Mouse (Mus musculus) neutrophil, adult 5-6 weeks (primary cell): Measurements from ENCODE around the gene Cel. TPM values are rescaled to one million over a fixed set of nuclear protein-coding genes. Genes with fewer than 3 reads are reported as not detected.
A peak's percentile ranks its signal among the peaks of the same experiment; 100 is the strongest.

ENCODE experiments used
- ATAC-seq: fragments of 151-379, 151-347 bp; 2 replicates; pipeline ENCODE4 v1.8.0; 2017; ENCODE audit warnings: mild to moderate bottlenecking, moderate TSS enrichment; ENCODE audit not compliant: insufficient number of reproducible peaks, poor library complexity, low FRiP score, severe bottlenecking; ENCODE audit errors: extremely low read depth
- total RNA-seq: library from RNA; stranded (forward); fragments of 200-1000 nt; gene quantifications from 2 replicates; pipeline ENCODE4 v1.2.3, GENCODE M21; 2017

Gene Cel
- total RNA-seq, 1 experiment from 2014 or later = not detected

- no peak for ATAC-seq
These were observed 22.5 kb downstream of the Cel start for GRCm38 (mm10) chr2:28540587-28541227.

- peak; percentile 88 for ATAC-seq
These were observed 23.3 kb downstream of the Cel start for GRCm38 (mm10) chr2:28539949-28540348.

- ATAC-seq = no peak
These were observed 24.0 kb downstream of the Cel start for GRCm38 (mm10) chr2:28539206-28539605.

- ATAC-seq = no peak
These were observed 24.4 kb downstream of the Cel start for GRCm38 (mm10) chr2:28538817-28539128.

- ATAC-seq = peak; percentile 24; the same call in 1 of the 2 replicates
These were observed 25.0 kb downstream of the Cel start for GRCm38 (mm10) chr2:28537995-28538816.

GRCm38 (mm10) chr2:28537634-28537920, 25.6 kb downstream of the Cel start:
- ATAC-seq = no peak

- no peak for ATAC-seq
These were observed 26.2 kb downstream of the Cel start for GRCm38 (mm10) chr2:28536766-28537633.

- no peak for ATAC-seq
These were observed 27.0 kb downstream of the Cel start for GRCm38 (mm10) chr2:28536166-28536565.

- ATAC-seq = no peak
These were observed 27.6 kb downstream of the Cel start for GRCm38 (mm10) chr2:28535650-28536049.

- no peak for ATAC-seq
These were observed 28.0 kb downstream of the Cel start for GRCm38 (mm10) chr2:28535263-28535540.

- ATAC-seq = no peak
These were observed 28.6 kb downstream of the Cel start for GRCm38 (mm10) chr2:28534436-28535262.

- no peak for ATAC-seq
These were observed 29.2 kb downstream of the Cel start for GRCm38 (mm10) chr2:28533901-28534435.

- peak; percentile 86 for ATAC-seq
These were observed 30.0 kb downstream of the Cel start for GRCm38 (mm10) chr2:28532938-28533771.

GRCm38 (mm10) chr2:28530311-28530710, 32.9 kb downstream of the Cel start:
- ATAC-seq = no peak

GRCm38 (mm10) chr2:28529856-28530255, 33.3 kb downstream of the Cel start:
- no peak for ATAC-seq

- no peak for ATAC-seq
These were observed 34.9 kb downstream of the Cel start for GRCm38 (mm10) chr2:28528354-28528730.

GRCm38 (mm10) chr2:28527436-28528353, 35.5 kb downstream of the Cel start:
- no peak for ATAC-seq
